Mouse (Mus musculus) layer of hippocampus, adult 18-20 months (tissue): Measurements from ENCODE around the gene Pank4. TPM values are rescaled to one million over a fixed set of nuclear protein-coding genes. Genes with fewer than 3 reads are reported as not detected.

Experiments
- DNase-seq, 2 experiments: peaks; one replicate each; pipeline ENCODE4 v3.0.0; 2022; ENCODE audit warnings: low spot score in 2 of 2
- total RNA-seq, 2 experiments: library from RNA; stranded (reverse); gene quantifications; 2 replicates each; pipeline ENCODE4 v1.2.3; 2021

Gene Pank4
- total RNA-seq, 2 experiments from 2014 or later = 36.0 to 37.7 TPM

GRCm38 (mm10) chr4:154942632-154943322 lies 21.1 kb upstream of the Pank4 start:
- no peak for DNase-seq

- DNase-seq = no peak
Observed at GRCm38 (mm10) chr4:154943323-154944039, 20.4 kb upstream of the Pank4 start.

GRCm38 (mm10) chr4:154944121-154944590 lies 19.8 kb upstream of the Pank4 start:
- DNase-seq = peak; percentile 68 to 90

- peak in 1 of 2 experiments; percentile 50 for DNase-seq
Observed at GRCm38 (mm10) chr4:154946319-154946718, 17.6 kb upstream of the Pank4 start.

GRCm38 (mm10) chr4:154948066-154948939 lies 15.6 kb upstream of the Pank4 start:
- DNase-seq = peak in 1 of 2 experiments; percentile 41

GRCm38 (mm10) chr4:154948940-154949588 lies 14.9 kb upstream of the Pank4 start:
- no peak for DNase-seq

- DNase-seq = no peak
Observed at GRCm38 (mm10) chr4:154949589-154949982, 14.3 kb upstream of the Pank4 start.

- DNase-seq = no peak
Observed at GRCm38 (mm10) chr4:154952461-154953241, 11.3 kb upstream of the Pank4 start.

GRCm38 (mm10) chr4:154956604-154957003 lies 7.3 kb upstream of the Pank4 start:
- no peak for DNase-seq

GRCm38 (mm10) chr4:154957289-154957993 lies 6.5 kb upstream of the Pank4 start:
- no peak for DNase-seq

- peak in 1 of 2 experiments; percentile 57 for DNase-seq
Observed at GRCm38 (mm10) chr4:154958171-154958570, 5.8 kb upstream of the Pank4 start.

GRCm38 (mm10) chr4:154958621-154959020 lies 5.3 kb upstream of the Pank4 start:
- DNase-seq = no peak

GRCm38 (mm10) chr4:154960021-154960689 lies 3.8 kb upstream of the Pank4 start:
- no peak for DNase-seq

GRCm38 (mm10) chr4:154960690-154961225 lies 3.2 kb upstream of the Pank4 start, which contains the start of gene Hes5:
Hes5 (plus strand) TSS chr4:154960923.
- DNase-seq = peak in 1 of 2 experiments; percentile 58

GRCm38 (mm10) chr4:154961226-154961738 lies 2.6 kb upstream of the Pank4 start:
- no peak for DNase-seq

GRCm38 (mm10) chr4:154961911-154962310 lies 2.0 kb upstream of the Pank4 start:
- DNase-seq = no peak

GRCm38 (mm10) chr4:154962683-154963082 lies 1.2 kb upstream of the Pank4 start:
- DNase-seq = no peak

GRCm38 (mm10) chr4:154963190-154963836 lies 610 bp upstream of the Pank4 start:
- peak in 1 of 2 experiments; percentile 45 for DNase-seq
